In genomic region chr5:114667228-114667856, GRCm38 (mm10) we compare ENCODE assay signal across 7 mouse cellular contexts. TPM values are rescaled to one million over a fixed set of nuclear protein-coding genes. Genes with fewer than 3 reads are reported as not detected.
A peak's percentile ranks its signal among the peaks of the same experiment; 100 is the strongest.
DNase-seq lines count a peak whose midpoint lies in the region; ATAC-seq lines count a peak whose summit lies in the region.

No protein-coding gene starts in this region.

- H3K9ac ChIP-seq in midbrain, embryonic 13.5 days (replicated peaks) = no peak overlapping the region

- H3K4me3 ChIP-seq in limb, embryonic 10.5 days = peak overlapping the region; percentile 38
- peak overlapping the region; percentile 35 for H3K4me3 ChIP-seq in midbrain, embryonic 13.5 days (replicated peaks)

- H3K9me3 ChIP-seq in limb, embryonic 10.5 days (replicated peaks) = no peaks in the 10 kb centered on the region
- no peaks in the 10 kb centered on the region for H3K9me3 ChIP-seq in midbrain, embryonic 13.5 days

- peaks cover 20% of the 10 kb centered on the region for H3K4me1 ChIP-seq in limb, embryonic 10.5 days
- peaks cover 9% of the 10 kb centered on the region; the same call in 1 of the 2 replicates for H3K4me1 ChIP-seq in midbrain, embryonic 13.5 days (replicated peaks)

- 0 out of 2 replicates have a peak, but pooled peaks cover 6% of the 10 kb centered on the region for H3K27me3 ChIP-seq in limb, embryonic 10.5 days (ENCODE audit: low read depth, poor library complexity, severe bottlenecking)
- H3K27me3 ChIP-seq in midbrain, embryonic 13.5 days = no peaks in the 10 kb centered on the region

- peak; percentile 99 for ATAC-seq in granulocyte monocyte progenitor cell, adult 5-6 weeks (replicated peaks; ENCODE audit: poor library complexity, severe bottlenecking)
- ATAC-seq in midbrain, embryonic 13.5 days = peak; percentile 88

- peak; percentile 96 for DNase-seq in adrenal gland, adult 8-10 months
- DNase-seq in embryo, embryonic 9.5 days (ENCODE audit: extremely low spot score) = peak; percentile 99
- peak; percentile 98 for DNase-seq in kidney, adult 11 months
- DNase-seq in limb, embryonic 10.5 days (ENCODE audit: low spot score) = peak; percentile 100
- DNase-seq in spleen, adult 12 weeks (ENCODE audit: low spot score) = peak; percentile 99

- H3K4me2 ChIP-seq in midbrain, embryonic 13.5 days (replicated peaks) = peak overlapping the region; percentile 57

- 5% methylated on average over 36 of the region's 36 CpGs for WGBS in limb, embryonic 10.5 days
- WGBS in midbrain, embryonic 13.5 days = 4% methylated on average over 36 of the region's 36 CpGs

- peaks cover 7% of the 10 kb centered on the region for H3K36me3 ChIP-seq in limb, embryonic 10.5 days
- 0 out of 2 replicates have a peak, but pooled peaks cover 7% of the 10 kb centered on the region for H3K36me3 ChIP-seq in midbrain, embryonic 13.5 days

- H3K27ac ChIP-seq in limb, embryonic 10.5 days = no peak overlapping the region
- H3K27ac ChIP-seq in midbrain, embryonic 13.5 days = peak overlapping the region; percentile 6; the same call in 1 of the 2 replicates

RNA-seq across cellular contexts. Expression of gene Trpv4, which starts 9.1 kb away (rescaled TPM):
- 1 to 10 TPM; 1.3 to 3.4 (median 2.4) TPM for total RNA-seq in adrenal gland, adult 8-10 months (2022)
- 0.43 and 4.2 TPM in 2 replicates for total RNA-seq in granulocyte monocyte progenitor cell, adult 5-6 weeks (2014; fragmentation: Nextera tagmentation)
- 0.26 and 0.82 TPM in 2 replicates for total RNA-seq in granulocyte monocyte progenitor cell, adult 5-6 weeks (2017)
- polyA plus RNA-seq in limb, embryonic 10.5 days (2016; fragmentation: Nextera tagmentation; extraction: Ambion mirVana) = 0.31 TPM in 2 replicates
- 0.39 and 0.46 TPM in 2 replicates for polyA plus RNA-seq in midbrain, embryonic 13.5 days (2015; fragmentation: Nextera tagmentation; extraction: Ambion mirVana)

RNA-seq across cellular contexts. Expression of gene Gltp, which starts 23.4 kb away (rescaled TPM):
- 10 to 100 TPM; 49.4 to 67.4 (median 55.3) TPM for total RNA-seq in adrenal gland, adult 8-10 months (2022)
- 85.6 and 87.2 TPM in 2 replicates for total RNA-seq in granulocyte monocyte progenitor cell, adult 5-6 weeks (2014; fragmentation: Nextera tagmentation)
- total RNA-seq in granulocyte monocyte progenitor cell, adult 5-6 weeks (2017) = 21.8 and 30.8 TPM in 2 replicates
- 65.4 and 78.6 TPM in 2 replicates for polyA plus RNA-seq in limb, embryonic 10.5 days (2016; fragmentation: Nextera tagmentation; extraction: Ambion mirVana)
- 41.1 and 43.2 TPM in 2 replicates for polyA plus RNA-seq in midbrain, embryonic 13.5 days (2015; fragmentation: Nextera tagmentation; extraction: Ambion mirVana)

RNA-seq across cellular contexts. Expression of gene Tchp, which starts 40.2 kb away (rescaled TPM):
- total RNA-seq in adrenal gland, adult 8-10 months (2022) = 10 to 100 TPM in 2 of 4 experiments, 1 to 10 TPM in 2; 7.4 to 27.5 (median 12.3) TPM
- 6.0 and 25.2 TPM in 2 replicates for total RNA-seq in granulocyte monocyte progenitor cell, adult 5-6 weeks (2014; fragmentation: Nextera tagmentation)
- total RNA-seq in granulocyte monocyte progenitor cell, adult 5-6 weeks (2017) = 9.8 and 12.6 TPM in 2 replicates
- 18.8 and 22.0 TPM in 2 replicates for polyA plus RNA-seq in limb, embryonic 10.5 days (2016; fragmentation: Nextera tagmentation; extraction: Ambion mirVana)
- polyA plus RNA-seq in midbrain, embryonic 13.5 days (2015; fragmentation: Nextera tagmentation; extraction: Ambion mirVana) = 18.5 and 19.7 TPM in 2 replicates
